Mouse (Mus musculus) neural tube, embryonic 11.5 days (tissue): ENCODE measurements at regions not wholly inside any gene's neighbourhood (a gene's known extent, or its start where the extent isn't known, plus 50 kb on each side); places are given as distances from the start of the nearest gene placed in this dataset.

Experiments used
- ATAC-seq: fragments of 200-750 bp; cut with Nextera tagmentation; 2 replicates; pipeline ENCODE4 v1.8.0; 2017; ENCODE audit warnings: moderate number of reproducible peaks, mild to moderate bottlenecking, moderate TSS enrichment, moderate library complexity; ENCODE audit not compliant: insufficient read depth, low FRiP score, low TSS enrichment
- DNase-seq: peaks from one replicate; pipeline ENCODE4 v3.0.0-alpha.2; 2015; ENCODE audit warnings: low spot score
- H3K27ac ChIP-seq: fragments of 300-500 bp; sonication (generic); 2 replicates; pipeline ENCODE4 v1.5.1; 2014; ENCODE audit warnings: low read depth, mild to moderate bottlenecking, low read length
- H3K27me3 ChIP-seq: fragments of 300-500 bp; sonication (generic); 2 replicates; pipeline ENCODE4 v1.6.1; 2014; ENCODE audit warnings: mild to moderate bottlenecking, low read length, mixed read lengths; ENCODE audit not compliant: control insufficient read depth, insufficient read depth
- H3K36me3 ChIP-seq: fragments of 300-500 bp; sonication (generic); 2 replicates; pipeline ENCODE4 v1.6.1; 2014; ENCODE audit warnings: mild to moderate bottlenecking, low read length, moderate library complexity, mixed read lengths; ENCODE audit not compliant: control insufficient read depth, insufficient read depth
- H3K4me1 ChIP-seq: fragments of 300-500 bp; sonication (generic); 2 replicates; pipeline ENCODE4 v1.6.1; 2014; ENCODE audit warnings: low read length, mixed read lengths; ENCODE audit not compliant: control insufficient read depth, insufficient read depth
- H3K4me2 ChIP-seq: fragments of 300-500 bp; sonication (generic); 2 replicates; pipeline ENCODE4 v1.6.1; 2014; ENCODE audit warnings: low read depth, mild to moderate bottlenecking, moderate library complexity
- H3K4me3 ChIP-seq: fragments of 300-500 bp; sonication (generic); 2 replicates; pipeline ENCODE4 v1.5.1; 2014; ENCODE audit warnings: low read depth, low read length
- H3K9ac ChIP-seq: fragments of 300-500 bp; sonication (generic); 2 replicates; pipeline ENCODE4 v1.6.1; 2014; ENCODE audit warnings: mild to moderate bottlenecking, low read length
- H3K9me3 ChIP-seq: fragments of 300-500 bp; sonication (generic); 2 replicates; pipeline ENCODE4 v1.6.1; 2016; ENCODE audit warnings: low read length; ENCODE audit not compliant: control insufficient read depth
- WGBS: fragments of 180-500 bp; shearing (Covaris S2); extraction: QIAGEN DNeasy Blood & Tissue Kit; methylation state at CpG from one replicate; pipeline ENCODE4 v1.1.7; 2014; 5-methylcytosine and 5-hydroxymethylcytosine counted together

DNA sequence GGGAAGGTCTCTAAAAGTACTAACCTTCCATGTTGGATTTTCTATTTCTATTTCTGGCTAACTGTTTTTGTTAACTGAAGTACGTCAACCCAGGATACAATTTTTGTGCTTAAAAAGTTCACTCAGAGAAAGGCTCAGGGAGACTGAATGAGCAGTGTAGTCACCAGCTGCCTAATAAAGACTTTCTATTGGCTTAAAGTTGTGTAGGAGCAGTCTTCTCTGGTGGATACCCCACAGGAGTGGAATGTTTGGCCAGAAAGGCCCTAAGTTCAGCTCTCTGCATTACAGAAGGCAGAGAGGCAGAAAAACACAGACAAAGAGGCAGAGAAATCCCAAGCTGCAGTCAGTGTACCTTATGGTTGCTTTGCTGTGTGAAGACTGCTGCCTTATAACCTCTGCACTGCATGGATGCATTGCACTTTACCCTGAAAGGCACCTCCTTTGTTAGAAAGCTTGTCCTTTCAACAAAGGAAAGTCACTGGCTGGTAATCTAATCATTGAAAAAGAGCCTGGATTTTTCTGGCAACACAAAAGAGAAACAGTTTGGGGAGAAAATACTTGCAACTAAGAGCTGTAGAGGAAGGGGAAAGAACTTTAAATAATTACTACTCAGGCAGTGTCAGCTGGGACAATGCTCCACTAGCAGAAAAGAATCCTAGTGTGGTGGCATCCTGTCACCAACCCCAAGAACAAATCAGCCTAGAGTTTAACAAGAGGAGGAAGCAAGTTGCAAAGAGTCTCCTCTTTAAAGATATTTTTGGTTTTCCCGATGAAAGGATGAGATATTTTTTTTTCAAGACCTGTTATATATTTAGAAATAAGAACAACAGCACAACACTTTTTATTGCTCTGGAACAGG, 63.0 kb upstream of the Adamts5 start:
- Histone ChIP-seq H3K36me3 (no peaks in the 10 kb centered on the region), H3K4me3 (no peak overlapping the region), H3K4me1 (peaks cover 5% of the 10 kb centered on the region; the same call in 1 of the 2 replicates), H3K9ac (no peak overlapping the region), H3K9me3 (no peaks in the 10 kb centered on the region), H3K4me2 (no peak overlapping the region), H3K27ac (0 out of 2 replicates have a peak overlapping the region, but pooled peaks have one; percentile 42), H3K27me3 (no peaks in the 10 kb centered on the region)
- DNase-seq (no peak), ATAC-seq (0 out of 2 replicates have a peak, but pooled peaks have one; percentile 54)
- 75% methylated on average over 2 of the region's 2 CpGs for WGBS

DNA sequence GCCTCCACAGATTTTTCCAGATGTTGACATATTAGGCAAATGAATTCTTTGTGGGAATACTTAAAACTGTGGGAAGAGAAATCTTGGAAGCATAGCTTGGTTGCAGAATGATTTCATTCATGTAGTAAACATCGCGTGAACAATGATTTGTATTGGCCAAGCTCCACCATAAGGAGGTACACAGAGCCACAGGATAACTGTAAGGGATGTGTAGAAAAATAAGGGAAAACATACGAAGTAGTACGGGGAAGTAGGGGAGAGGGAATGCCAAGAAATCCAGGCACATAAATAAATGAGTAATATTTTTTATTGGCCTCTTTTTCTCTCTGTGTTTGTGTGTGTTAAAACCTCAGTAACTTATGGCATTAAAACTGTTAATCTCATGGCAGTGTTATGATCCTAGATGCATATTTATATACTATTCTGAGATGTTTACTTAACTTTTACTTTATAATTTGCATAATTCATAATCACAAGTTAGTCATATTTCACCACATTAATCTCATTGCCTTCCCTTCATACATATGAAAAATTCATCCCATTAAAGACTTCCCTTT, 54.5 kb upstream of the Adamts5 start:
- H3K9me3 ChIP-seq: no peaks in the 10 kb centered on the region
- H3K4me3 ChIP-seq: no peak overlapping the region
- no peak overlapping the region for H3K9ac ChIP-seq
- no peak overlapping the region for H3K4me2 ChIP-seq
- no peak overlapping the region for H3K27ac ChIP-seq
- H3K36me3 ChIP-seq: no peaks in the 10 kb centered on the region
- H3K4me1 ChIP-seq: no peaks in the 10 kb centered on the region
- DNase-seq (no peak), ATAC-seq (no peak)
- no peaks in the 10 kb centered on the region for H3K27me3 ChIP-seq
- WGBS: 91% methylated on average over 4 of the region's 4 CpGs

DNA sequence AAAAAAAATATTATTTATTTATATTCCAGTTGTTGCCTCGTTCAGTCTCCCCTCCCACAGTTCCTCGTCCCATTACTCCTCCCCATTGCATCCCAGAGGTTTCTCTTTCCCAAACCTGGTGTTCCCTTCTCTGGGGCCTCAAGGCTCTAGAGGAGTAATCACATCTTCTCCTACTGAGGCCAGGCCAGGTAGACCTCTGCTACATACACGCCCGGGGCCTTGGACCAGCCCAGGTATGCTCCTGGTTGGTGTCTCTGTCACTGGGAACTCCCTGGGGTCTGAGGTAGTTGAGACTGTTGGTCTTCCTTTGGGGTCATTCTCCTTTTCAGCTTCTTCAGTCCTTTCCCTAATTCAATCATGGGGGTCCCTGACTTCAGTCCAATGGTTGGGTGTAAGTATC, 50.0 kb upstream of the Adamts5 start:
- Histone ChIP-seq H3K9ac (no peak overlapping the region), H3K9me3 (no peaks in the 10 kb centered on the region), H3K4me3 (no peak overlapping the region), H3K27ac (no peak overlapping the region), H3K36me3 (no peaks in the 10 kb centered on the region), H3K4me2 (no peak overlapping the region), H3K4me1 (no peaks in the 10 kb centered on the region), H3K27me3 (no peaks in the 10 kb centered on the region)
- 99% methylated on average over 4 of the region's 4 CpGs for WGBS
- ATAC-seq (no peak), DNase-seq (no peak)
